Mouse (Mus musculus) embryo, embryonic 9.5 days (tissue): ENCODE data around the gene Selenoo.
A peak's percentile ranks its signal among the peaks of the same experiment; 100 is the strongest.

ENCODE experiments used
- DNase-seq: peaks from one replicate; pipeline ENCODE4 v3.0.0-alpha.2; 2017; ENCODE audit errors: extremely low spot score

The Selenoo gene

DNA sequence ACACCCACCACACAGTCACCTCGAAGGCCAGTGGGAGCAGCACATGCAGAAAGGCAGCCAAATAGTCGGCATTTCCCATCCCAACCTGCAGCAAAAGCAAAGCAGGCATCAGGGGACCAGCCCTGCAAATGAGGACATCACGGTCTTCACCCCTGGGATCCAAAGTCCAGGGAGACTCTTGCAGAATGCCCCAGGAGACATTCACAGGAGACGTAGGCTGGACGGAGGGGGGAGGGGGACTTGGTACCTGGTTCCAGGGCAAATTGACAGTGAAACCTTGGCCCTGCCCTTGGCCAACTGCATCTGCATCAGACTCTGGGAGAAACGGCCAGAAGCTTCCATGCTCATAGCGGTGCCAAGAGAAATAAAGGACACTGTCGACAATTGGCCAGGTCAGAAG is 37.7 kb downstream of the Selenoo start:
- DNase-seq: no peak

DNA sequence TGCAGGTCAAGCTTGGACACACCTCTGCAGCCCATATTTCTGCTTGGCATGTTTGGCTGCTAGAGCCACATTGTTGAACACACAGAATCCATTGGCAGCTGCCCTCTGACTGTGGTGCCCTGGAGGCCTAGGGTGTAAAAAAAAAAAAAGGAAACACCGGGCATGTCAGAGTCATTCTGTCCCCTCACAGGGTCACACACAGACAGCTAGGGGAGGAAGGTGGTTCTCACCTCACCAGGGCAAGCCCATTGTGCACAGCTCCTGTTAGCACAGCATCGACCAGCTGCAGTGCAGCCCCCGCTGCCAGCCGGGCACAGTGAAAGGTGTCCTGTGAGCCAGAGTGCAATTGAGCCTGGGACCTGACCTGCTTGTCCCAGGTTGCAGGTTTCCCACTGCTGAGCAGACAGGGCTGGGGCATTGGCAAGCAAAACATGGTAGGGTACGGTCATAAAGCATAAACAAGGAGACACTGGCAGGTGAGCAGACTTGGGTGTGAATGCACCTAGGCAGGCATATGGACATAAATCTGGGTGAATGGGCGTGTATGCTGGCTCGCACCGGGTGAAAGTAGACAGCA is 38.6 kb downstream of the Selenoo start:
- no peak for DNase-seq

DNA sequence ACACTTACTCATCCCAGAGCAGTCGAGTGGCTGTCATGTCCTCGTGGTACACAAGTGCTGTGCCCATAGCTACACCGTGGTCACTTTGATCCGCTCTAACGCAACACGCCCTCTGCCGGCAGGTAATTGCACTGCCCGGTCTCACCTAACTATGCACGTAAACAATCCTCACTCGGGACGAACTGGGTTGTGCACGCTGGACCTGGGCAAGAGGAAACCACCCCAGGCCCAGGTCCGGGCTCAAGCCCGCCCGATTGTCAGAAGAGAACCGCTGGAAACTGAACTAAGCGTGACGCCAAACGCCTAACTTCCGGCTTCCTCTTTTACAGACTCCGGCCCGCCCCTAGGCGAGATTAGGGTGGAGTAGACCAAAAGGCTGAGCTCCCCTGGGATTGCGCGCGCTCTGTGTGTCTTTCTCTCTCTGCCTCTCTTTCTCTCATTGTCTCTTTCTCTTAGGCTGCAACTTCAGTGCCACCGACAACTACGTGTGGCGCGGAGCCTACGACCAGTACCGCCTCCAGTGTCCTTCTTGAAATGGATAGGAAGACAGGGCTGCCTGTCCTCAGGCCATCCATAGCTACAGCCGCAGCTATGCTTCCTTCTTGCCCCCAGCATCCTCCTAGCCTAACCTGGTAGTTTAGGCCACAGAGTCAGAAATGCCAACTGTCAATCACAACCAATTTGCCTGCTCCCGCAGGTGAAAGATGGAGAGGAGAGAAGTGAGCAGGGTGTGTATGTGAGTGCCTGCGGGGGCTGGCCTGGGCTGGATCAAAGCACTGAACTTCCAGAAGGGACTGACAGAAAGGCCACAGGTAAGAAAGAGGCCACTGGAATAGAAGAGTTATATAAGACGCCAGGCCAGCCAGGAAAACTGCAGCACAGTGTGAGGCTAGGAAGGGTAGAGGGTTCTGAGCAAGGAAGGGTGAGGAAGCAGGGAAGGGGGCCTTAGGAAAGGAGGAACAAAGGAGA is 39.8 kb downstream of the Selenoo start, which contains the start of gene Hdac10:
Gene Hdac10 (minus strand): TSS at position 319 of the 969 bp plus-strand sequence.
- peak; percentile 85 for DNase-seq

DNA sequence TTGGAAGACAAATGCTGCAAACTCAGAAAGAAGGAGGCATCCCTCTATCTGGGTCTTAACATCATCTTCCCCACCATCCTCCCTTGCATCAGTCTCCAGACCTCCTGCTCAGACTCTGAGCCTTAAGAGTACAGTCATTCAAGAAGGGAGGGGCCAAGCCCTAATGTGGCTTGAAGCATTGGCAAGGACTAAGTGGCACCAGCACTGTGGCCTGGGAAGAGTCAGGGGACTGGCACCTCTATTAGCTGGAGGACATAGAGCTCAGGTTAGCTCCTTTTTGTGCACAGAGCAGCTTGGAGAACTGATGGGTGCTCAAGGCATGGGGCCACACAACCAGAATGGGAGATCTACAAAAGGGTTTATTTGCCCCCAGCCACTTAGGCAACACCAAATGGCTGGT is 41.4 kb downstream of the Selenoo start:
- DNase-seq: no peak

DNA sequence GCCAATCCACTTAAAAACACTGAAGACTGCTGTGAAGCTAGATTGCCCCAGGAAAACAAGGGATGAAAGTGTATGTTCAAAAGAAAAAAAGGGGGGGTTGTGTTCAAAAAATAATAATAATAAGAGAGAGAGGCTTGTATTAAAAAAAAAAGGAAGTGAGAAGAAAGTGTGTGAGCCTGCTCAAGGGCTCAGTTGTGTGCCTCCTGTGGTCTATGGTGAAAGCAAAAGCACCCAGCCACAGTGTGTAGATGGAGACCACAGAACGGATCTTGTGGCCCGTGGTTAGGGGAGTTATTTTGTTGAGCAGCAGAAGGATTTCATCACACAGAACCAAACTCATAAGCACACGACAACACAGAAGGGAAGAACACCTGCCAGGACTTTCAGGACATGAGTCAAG is 42.4 kb downstream of the Selenoo start:
- no peak for DNase-seq

DNA sequence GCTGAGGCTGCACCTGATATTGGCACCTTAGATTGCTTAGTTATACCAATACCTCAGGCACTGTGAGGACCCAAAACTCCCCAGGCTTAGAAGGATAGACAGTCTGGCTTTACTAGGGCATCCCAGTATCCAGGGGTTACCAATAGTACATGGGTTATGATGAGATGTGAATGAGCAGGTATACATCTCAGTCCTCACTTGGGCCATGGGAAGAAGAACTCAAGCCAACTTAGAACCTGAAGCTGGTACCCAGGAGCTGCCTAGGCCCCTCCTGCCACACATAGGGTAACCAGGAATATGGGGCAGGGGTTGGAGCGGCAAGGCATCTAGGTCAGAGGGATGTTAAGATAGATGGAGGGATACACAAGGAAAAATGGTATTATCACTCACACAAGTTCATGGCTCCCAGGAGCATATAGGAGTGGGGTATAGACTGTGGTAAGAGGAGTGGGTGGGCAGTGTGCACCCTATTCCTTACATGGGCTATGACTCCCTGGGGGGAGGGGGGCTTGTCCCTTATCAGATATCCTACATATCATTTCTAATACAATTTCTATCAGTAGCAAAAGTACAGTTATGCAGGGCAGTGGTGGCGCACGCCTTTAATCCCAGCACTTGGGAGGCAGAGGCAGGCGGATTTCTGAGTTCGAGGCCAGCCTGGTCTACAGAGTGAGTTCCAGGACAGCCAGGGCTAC is 47.7 kb downstream of the Selenoo start:
- no peak for DNase-seq

DNA sequence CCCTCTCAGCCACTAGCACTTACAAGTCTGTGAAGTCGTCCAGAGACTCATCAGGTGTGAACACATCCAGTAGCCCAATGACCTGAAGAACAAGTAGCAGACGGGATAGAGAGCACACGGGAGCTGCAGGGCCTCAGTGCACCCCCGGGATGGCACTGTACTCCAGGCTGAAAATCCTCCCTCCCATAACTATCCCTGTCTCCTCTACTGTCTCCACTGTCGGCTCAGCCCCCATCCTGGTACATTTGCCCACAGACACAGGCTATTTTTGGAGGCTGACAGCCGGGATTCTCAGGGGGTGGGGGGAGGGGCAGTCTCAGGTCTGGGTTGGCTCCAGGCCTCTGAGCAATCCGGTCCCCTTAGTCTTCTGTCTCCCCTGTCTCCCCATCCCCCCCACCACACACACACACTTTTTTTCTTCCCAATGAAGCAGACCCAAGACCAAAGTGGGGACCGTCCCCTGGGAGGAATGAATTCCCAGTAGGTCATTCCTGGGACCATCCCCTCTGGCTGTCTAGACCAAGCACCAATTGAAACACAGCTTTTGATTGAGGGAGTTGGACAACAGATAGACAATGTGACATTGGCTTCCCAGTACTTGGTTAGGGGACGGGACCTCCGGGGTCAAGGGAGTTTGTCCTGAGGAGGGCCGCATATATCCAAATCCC is 48.6 kb downstream of the Selenoo start:
- no peak for DNase-seq

DNA sequence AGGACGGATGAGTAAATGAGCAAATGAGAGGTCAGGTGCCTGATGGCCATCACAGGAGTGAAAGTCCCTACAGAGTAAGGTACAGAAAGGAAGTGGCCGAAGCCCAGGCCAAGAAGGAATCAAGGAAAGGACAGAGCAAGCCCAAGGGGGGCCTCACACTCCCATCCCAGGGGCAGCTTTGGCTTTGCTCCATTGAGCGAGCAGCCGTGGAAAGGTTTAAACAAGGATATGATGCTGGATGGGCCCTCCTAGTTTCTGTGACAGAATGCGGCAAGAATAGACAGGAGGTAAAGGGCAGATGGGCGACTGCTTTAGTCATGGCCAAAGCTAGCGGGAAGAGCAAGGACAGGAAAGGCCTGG is 49.1 kb downstream of the Selenoo start:
- DNase-seq: no peak

DNA sequence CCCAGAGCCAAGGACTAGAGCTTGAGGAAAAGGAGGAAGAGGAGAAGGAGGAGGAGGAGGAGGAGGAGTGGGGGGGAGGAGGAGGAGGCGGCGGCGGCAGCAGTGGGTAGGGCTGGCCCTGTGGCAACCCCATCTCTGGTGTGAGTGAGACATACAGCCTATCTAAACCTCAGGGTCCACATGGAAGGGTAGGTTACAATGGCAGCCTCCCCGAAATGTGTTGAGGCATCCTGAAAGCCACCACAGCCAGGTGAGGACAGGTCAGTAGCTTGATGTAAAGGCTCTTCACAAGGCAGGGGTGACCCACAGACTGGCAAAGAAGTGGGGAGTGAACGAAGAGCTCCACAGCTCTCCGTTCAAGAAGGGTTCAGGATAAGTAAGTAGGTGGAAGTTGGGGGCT is 49.6 kb downstream of the Selenoo start:
- no peak for DNase-seq

DNA sequence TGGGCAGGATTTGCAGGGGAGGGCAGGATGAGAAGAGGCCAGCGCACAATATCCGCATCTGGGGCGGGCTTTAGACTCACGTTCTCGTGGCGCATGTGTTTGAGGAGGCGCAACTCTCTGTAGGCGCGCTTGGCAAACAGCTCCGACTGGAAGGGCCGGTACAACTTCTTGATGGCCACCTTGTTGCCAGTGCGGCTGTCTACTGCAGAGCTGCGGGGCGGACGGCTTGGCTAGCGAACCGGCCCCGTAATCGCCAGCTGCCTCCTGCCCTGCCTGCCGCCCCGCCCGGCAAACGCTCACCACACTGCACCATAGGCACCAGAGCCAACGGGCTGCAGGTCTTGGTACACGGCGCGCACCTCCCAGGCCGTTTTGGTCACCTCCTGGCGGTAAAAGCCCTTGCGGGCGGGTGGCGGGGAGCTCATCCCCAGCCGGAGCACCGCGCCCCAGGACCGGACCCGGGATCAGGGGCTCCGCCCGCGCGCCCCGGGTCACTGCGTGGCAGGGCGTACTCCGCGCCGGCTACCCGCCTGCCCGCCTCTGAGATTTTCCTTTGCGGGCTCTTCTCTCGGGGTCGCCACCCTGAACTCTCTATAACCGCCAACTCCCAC is 51.3 kb downstream of the Selenoo start:
- DNase-seq: no peak

DNA sequence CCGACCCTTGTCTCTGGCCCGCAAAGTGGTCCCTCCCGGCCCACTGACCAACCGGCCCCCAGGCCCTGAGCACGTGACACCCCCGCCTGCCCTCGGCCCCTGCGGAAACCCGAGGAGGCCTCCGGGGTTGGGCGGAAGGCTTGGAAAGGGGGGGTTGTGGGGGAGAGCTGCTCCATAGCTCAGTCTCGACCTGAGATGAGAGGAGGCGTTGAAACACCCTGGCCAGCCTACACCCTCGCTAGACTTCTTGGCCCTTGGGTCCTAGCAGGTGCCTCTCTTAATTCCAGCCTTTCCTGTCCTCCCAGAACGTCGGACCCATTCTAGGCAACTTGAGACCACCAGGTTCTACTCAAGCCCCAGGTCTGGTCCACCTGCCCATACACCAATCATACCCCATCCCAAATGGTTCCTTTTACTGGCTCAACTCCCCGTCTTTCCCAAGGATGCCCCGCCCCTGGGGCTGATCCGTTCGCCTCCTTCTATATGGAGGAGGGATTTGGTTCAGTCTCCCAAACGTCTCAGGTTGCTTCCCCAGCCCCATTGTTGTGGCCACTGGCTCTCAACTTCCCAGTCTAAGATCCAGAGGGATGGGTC is 51.9 kb downstream of the Selenoo start, which contains the start of gene Mapk12:
Gene Mapk12 (minus strand): TSS at position 45 of the 594 bp plus-strand sequence.
- DNase-seq: peak; percentile 80

DNA sequence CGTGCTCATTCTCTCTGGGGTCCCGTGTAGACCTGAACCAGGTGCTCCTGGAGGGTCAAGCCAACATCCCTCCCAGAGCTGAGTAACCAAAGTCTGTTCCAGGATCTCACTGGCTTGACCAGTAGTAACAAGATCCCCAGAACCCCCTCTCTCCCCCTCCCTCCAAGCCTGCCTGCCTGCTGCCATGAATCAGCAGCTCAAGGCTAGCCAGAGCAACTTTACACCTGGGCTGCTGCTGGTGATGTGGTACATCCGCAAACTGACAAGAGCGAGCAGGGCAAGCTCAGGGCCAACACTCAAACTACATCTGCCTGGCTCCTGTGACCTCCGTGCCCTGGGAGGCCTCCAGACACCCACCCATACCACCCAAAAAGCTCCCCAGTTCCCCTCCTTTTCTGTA is 52.6 kb downstream of the Selenoo start:
- DNase-seq: no peak

DNA sequence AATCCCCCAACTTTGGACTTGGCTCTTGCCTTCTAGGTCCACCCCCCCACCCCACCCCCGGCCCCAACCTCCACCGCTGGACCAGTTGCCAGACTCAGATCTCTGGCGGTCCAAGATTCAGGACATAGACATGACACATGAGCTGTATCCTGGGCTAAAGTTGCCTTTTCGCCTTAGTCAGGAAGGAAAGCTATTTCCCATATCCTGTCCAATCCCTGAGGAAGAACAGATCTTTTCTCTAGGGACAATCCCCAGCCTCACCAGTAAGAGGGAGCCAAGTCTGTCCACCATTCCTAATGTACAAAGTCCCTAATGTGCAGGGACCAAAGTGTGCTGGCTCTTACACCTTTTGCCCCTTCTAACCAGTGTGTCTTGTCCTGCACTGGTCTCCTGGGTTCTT is 53.0 kb downstream of the Selenoo start:
- no peak for DNase-seq

DNA sequence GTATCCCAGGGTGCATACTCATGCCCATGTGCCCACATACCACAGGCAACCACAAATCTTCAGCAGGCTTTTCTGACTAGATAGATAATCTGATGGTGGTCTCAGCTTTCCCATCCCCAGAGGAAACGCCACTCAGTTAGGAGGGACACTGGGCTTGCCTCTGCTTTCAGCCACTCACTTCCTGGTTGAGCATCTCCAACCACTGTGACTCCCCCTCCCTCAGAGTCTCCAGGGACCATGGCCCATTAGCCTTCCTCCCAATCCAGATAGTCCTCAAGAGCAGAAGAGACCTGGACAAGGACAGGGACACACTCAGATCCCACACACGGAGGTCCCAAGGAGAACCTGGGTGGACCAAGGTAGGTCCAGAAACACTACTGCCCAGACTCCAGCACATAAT is 54.2 kb downstream of the Selenoo start:
- DNase-seq: no peak

DNA sequence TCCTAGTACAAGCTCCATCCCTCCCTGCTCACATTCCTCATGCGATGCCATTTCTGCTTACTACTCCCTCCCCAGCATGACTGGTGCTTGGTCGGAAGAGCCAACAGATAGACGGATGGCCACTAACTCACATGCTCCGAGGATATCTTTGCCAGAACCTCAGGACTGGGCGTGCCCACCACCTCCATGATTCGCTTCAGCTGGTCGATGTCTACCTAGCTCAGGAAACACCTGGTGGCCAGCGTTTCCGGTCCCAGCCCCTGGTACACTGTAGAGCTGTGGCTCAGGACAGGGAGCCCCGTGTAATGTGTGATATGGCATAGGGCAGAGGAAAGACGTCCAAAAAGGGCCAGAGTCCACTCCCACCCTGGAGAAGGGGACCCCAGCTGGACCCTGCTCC is 56.1 kb downstream of the Selenoo start:
- DNase-seq: no peak

DNA sequence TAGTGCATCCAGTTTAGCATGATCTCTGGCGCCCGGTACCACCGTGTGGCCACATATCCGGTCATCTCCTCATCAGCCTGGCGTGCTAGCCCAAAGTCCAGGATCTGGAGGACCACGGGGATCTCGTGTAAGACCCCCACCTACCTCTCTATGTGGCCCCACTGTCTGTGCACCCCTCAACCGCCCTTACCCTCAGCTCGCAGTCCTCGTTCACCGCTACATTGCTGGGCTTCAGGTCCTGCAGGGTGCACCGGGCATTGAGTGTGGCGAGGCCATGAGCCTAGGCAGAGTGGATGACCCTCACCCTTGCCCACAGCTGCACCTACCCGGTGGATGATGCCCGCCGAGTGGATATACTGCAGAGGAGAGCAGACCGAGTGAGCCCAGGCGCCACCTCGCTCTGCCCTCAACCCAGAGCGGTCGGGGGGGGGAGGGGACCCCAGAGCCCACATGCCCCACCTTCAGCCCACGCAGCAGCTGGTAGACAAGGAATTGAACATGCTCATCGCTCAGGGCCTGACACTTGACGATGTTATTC is 57.0 kb downstream of the Selenoo start:
- DNase-seq: no peak

DNA sequence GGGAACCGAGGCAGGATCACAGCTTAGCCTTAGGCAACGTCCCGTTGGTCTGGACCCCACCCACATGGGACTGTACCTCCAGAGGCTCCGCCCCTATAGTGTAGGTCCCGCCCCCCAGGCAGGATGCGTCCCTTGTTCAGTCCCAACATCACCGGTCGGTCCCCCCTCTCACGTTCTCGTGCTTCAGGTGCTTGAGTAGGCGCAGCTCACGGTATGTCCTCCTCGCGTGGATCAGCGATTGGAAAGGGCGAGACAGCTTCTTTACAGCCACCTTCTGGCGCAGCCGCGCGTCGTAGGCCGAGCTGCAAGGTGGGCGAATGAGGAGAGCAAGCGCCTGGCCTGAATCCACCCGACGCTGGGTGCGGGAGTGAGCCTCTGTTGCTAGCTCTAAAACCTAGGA is 57.7 kb downstream of the Selenoo start:
- peak; percentile 55 for DNase-seq

DNA sequence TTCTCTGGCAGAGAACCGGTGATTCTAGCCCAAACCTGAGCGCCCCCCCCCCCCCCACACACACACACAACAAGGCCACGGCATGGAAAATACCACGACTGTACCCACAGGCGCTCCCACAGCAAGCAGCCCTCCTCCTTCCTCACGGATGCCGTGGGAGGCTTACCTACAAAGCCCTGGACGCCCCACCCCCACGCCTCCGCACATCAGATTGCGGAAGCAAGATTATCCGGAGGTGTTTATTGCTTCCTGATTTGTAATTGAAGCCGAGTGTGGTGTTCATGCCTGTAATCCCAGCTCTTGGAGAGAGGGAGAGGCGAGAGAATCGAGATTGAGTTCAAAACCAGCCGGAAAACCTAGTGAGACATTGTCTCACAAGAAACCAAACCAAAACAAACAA is 58.1 kb downstream of the Selenoo start:
- DNase-seq: no peak

DNA sequence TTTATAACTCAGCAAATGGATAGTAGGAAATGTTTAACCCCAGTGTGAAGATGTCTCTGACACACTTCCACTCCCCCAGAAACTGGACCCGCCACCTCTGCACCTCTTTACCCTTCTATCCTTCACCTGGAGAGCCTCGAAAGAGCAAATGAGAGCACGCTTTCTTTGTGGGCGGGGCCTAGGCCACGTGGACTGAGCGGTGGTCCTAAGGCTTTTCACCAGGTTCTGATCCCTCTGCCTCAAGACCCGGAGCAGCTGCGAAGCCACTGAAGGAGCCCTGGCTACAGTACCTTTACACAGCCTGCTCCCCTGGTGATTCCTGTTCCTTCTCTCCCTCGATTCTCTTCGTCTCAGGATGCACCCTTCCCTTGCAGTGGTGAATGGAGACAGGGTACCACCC is 58.6 kb downstream of the Selenoo start:
- DNase-seq: no peak

DNA sequence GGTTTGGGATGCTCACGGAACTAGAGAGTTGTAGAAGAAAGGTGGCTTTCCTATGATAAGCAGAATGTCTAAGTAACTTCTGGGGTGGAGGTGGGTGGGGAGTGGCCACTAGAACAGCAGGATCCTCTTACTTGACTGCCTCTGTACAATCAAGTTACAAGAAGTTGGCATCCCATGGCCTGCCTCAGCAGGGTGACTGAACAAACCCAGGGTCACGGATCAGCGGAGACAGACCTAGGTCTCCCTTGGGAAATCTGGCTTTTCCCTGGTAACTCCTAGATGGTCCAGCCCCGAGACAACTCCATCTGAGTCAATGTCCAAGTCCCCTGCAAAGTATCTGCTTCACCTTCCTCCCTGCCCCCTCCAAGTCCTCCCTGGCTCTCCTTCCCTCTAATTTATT is 59.0 kb downstream of the Selenoo start:
- DNase-seq: no peak
